Mouse (Mus musculus) embryonic stem cell, embryonic (primary cell): Measurements from ENCODE around the gene Gm20388.

Experiments used
- CTCF ChIA-PET, 4 experiments: fragments of 300-600 bp in 2 of 4; fragments of 350-600 bp in 2 of 4; sonication (Branson Sonifier 250); formaldehyde crosslinking; loops; one replicate each; lab custom pipeline; 2022; ENCODE audit warnings: inconsistent platforms in 2 of 4; lab: Charles Lee
- POLR2A ChIA-PET, 4 experiments: fragments of 300-600 bp in 2 of 4; fragments of 350-600 bp in 2 of 4; sonication (Branson Sonifier 250); formaldehyde crosslinking; loops; one replicate each; lab custom pipeline; 2022; ENCODE audit warnings: antibody characterized with exemption in 4 of 4, inconsistent platforms in 1 of 4; lab: Charles Lee

Gene Gm20388

DNA sequence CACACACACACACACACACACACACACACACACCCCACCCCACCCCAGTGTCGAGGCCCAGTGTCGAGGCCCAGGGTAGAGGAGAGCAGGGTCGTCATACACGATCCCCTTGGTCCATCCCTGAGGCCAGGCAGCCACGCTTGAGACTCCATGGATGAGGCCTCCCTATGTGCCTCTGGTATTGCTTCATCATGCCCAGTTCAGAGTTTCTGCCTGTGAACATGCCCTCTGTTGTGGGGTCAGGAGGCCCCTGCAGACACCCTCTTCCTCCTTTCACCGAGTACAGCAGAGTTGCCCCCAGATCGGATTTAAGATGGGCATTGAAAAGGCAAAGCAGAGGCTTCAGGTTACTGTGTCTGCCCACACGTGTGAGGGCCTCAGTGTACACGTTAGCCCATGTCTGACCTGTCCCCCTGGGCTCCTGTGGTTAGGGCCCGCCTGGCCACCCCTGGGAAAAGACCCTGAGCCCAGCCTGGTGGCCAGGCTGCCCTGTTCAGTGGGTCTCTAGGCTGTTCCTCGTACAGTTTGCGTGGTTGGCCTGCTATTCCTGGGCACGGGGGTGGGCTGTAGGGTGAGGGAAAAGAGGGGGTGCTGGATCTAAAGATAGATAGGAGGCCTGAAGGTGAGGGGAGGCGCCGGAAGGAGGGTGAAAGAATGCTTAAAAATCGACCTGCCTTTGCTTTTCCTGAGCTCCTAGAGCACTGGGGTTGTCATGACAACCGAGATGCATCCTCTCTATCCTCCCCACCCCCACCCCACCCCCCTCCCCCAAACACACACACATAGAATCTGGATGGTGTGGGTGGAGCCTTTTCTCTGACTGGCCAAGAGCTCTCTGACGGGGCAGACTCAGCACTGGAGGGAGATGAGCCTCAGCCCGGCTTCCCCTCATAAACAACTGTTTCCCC, 1860.5 kb downstream of the Gm20388 start:
- CTCF ChIA-PET: interaction anchor here in 3 of 4 experiments (0.7 to 1.4 kb wide), 6 partner anchors 14 to 240 kb away, joined by 3 to 7 read pairs (median 3); no protein-coding TSS in a partner anchor
- POLR2A ChIA-PET: interaction anchor here in 2 of 4 experiments (0.7 to 1.7 kb wide), 3 partner anchors 16 to 80 kb away, joined by 3 to 6 read pairs (median 3); no protein-coding TSS in a partner anchor

DNA sequence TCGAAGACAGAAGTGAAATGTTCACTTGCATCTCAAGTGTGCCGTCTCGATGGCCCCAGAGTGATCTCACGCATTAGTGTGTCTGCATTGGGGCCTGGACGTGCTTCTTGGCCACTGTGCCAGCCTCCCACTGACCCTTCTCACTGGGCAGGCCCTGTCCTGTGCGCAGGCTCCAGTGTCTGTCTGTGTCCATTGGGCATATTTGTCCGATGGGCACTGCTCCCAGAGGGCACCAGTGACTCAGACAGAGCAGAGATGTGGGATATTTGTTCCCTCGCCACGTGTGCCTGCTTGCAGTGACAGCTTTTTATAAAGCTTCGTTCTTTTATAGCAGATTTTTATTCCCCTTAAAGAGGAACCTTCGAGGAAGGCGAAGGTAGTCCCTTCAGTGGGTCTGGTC, 1863.2 kb downstream of the Gm20388 start:
- ChIA-PET CTCF (interaction anchor here in 1 of 4 experiments (0.6 kb wide), 1 partner anchor 10 kb away, joined by 3 read pairs; no protein-coding TSS in a partner anchor), POLR2A (interaction anchor here in 1 of 4 experiments (0.6 to 1.0 kb wide), 2 partner anchors 9 to 34 kb away, joined by 3 to 4 read pairs; no protein-coding TSS in a partner anchor)

DNA sequence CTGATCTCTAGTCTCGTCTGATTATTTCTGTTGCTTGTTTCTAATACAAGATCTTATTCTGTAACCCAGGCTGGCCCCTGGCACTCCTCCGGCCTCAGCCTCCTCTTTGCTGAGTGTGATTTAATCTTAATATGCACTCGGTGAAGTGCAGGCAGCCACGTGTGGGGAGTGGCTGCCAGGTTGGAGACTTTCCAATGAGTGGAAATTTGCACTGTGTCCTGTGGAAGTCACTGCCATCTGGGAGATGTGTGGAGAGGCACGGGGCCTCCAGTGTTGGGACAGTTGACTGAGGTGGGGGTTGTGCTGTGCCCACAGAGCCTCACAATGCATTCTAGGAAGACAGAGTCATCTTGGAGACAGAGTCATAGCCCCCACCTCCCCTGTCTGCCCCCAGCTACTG, 1871.9 kb downstream of the Gm20388 start:
- CTCF ChIA-PET: interaction anchor here in 1 of 4 experiments (0.5 kb wide), 1 partner anchor 369 kb away, joined by 4 read pairs; no protein-coding TSS in a partner anchor
- POLR2A ChIA-PET: interaction anchor here in 1 of 4 experiments (1.5 kb wide), 1 partner anchor 10 kb away, joined by 5 read pairs; no protein-coding TSS in a partner anchor

DNA sequence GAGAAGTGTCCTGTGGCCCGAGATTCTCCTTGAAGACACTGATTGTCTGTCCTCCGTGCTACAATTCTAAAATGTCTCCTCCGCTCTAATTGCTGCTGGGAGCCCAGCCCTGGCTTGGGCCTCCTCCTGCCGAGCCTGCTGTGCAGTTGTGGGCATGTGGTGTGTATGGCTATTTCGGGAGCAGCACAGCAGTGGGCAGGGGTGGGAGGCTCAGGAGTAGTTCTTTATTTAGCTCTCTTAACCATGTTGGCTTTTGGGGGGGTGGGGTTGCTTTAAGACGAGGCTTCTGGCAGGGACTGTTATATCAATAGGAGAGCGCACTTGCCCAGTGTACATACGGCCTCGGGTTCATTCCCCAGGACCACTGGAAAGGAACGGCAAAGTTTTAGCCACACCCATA, 1875.9 kb downstream of the Gm20388 start:
- ChIA-PET CTCF (interaction anchor here in 1 of 4 experiments (0.8 kb wide), 1 partner anchor 178 kb away, joined by 3 read pairs; no protein-coding TSS in a partner anchor), POLR2A (interaction anchor here in 1 of 4 experiments (0.7 to 1.6 kb wide), 4 partner anchors 10 to 120 kb away, joined by 3 to 4 read pairs (median 4); no protein-coding TSS in a partner anchor)

DNA sequence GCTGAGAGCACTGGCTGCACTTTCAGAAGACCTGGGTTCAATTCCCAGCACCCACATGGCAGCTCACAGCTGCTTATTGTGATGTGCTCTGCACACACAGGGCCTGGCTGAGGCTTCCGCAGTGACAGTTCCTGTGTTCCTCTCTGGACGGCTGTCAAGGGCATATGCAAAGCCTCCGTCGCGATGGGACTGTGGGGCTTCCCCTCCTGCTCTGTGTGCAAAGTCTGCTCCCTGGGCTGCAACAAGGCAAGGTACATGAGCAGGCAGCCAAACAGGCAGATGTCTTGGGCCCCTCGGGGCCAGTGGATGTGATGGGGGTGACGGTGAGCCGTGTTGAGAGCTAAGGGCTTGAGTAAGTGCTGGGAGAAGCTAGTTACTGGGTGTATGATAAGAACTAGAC, 1878.1 kb downstream of the Gm20388 start:
- CTCF ChIA-PET: interaction anchor here in 1 of 4 experiments (0.7 kb wide), 1 partner anchor 35 kb away, joined by 3 read pairs; no protein-coding TSS in a partner anchor
- POLR2A ChIA-PET: interaction anchor here in 1 of 4 experiments (1.0 to 1.3 kb wide), 4 partner anchors 10 to 27 kb away, joined by 3 to 4 read pairs (median 4); no protein-coding TSS in a partner anchor

DNA sequence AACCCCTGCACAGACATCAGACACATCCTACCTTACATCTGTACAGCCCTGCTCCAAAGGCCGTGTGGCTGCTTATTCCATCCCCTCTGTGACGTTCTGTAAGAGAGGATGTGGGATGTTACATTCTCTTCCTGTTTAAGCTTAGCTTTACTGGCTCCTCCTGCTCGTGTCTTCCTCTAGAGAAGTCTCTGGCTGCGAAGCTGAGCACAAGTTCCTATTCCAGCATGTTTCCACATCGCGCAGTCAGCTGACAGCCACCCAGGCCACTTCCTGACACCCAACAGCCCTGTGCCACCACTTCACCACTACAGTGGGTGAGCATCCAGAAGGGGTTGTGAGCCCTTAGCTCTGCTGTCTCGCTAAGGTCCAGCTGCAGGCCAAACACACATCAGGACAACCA, 1881.5 kb downstream of the Gm20388 start:
- ChIA-PET CTCF (interaction anchor here in 3 of 4 experiments (0.6 to 1.2 kb wide), 4 partner anchors 41 to 905 kb away, joined by 3 to 6 read pairs (median 3); no protein-coding TSS in a partner anchor), POLR2A (interaction anchor here in 2 of 4 experiments (1.1 to 1.6 kb wide), 5 partner anchors 8 to 113 kb away, joined by 3 to 5 read pairs (median 3); no protein-coding TSS in a partner anchor)

DNA sequence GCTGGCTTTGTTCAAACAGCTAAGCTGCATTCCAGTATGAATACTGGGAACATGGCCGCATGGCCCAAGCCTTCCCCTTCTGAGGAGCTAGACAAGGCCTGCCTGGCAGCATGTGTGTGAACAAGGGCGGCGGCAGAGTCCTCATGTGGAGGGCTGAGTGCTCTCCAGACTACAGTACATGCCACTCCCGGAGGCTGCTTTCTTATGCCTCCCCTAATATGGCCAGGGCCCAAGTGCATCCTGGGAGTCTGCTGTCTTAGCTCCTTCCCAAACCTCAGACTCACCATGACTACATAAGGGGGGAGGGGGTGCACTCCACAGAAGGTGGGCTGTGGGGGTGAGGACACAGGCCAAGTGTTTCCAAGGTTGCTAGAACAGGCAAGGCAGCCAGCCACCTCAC, 1882.0 kb downstream of the Gm20388 start:
- POLR2A ChIA-PET: interaction anchor here in 3 of 4 experiments (1.0 to 1.6 kb wide), 6 partner anchors 8 to 112 kb away, joined by 3 to 5 read pairs (median 3); no protein-coding TSS in a partner anchor
- CTCF ChIA-PET: interaction anchor here in 2 of 4 experiments (0.8 to 1.2 kb wide), 3 partner anchors 41 to 185 kb away, joined by 3 to 6 read pairs (median 3); no protein-coding TSS in a partner anchor

DNA sequence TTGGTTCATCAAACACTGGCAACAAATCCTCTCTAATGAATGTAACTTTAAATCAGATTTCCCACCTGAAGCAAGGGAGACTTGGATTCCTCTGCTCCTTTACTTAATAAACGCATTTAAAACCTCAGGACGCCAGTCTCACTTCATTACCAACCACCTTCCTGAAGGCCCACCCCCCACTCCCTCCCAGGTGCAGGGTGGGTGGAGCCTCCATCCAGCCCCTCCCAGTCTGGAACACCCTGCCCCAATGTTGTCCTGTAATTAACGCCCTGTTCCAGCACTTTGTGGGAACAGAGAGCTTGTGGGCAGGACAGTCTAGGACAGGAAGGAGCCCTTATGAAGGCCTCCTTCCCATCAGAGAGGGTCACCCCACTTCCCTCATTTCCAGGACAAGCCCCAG, 1883.5 kb downstream of the Gm20388 start:
- POLR2A ChIA-PET: interaction anchor here in 3 of 4 experiments (0.6 to 1.3 kb wide), 5 partner anchors 31 to 97 kb away, joined by 3 to 4 read pairs (median 3); no protein-coding TSS in a partner anchor

DNA sequence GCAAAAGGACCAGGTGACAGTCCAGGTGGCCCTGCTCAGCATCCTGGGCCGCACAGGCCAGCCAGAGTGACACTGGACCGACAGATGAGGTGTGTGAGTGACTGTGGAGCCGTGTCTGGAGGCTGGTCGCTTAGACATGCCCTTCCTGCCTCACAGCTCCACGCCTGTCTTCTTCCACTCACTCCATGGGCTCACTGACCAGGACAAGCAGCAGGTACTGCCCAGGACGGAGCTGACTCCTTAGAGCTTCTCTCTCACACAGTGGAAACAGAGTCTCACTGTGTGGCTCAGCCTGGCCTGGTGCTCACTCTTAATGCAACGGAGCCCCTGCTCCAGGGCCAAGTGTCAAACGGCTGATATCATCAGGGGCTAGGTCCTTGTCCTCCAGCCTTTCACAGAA, 1884.8 kb downstream of the Gm20388 start:
- CTCF ChIA-PET: interaction anchor here in 3 of 4 experiments (0.6 kb wide), 3 partner anchors 12 to 101 kb away, joined by 3 to 5 read pairs (median 3); no protein-coding TSS in a partner anchor

More for the DNA sequence above, 1883.5 kb downstream of the Gm20388 start:
- CTCF ChIA-PET: interaction anchor here in 1 of 4 experiments (0.9 to 1.0 kb wide), 2 partner anchors 38 to 43 kb away, joined by 3 read pairs; no protein-coding TSS in a partner anchor

DNA sequence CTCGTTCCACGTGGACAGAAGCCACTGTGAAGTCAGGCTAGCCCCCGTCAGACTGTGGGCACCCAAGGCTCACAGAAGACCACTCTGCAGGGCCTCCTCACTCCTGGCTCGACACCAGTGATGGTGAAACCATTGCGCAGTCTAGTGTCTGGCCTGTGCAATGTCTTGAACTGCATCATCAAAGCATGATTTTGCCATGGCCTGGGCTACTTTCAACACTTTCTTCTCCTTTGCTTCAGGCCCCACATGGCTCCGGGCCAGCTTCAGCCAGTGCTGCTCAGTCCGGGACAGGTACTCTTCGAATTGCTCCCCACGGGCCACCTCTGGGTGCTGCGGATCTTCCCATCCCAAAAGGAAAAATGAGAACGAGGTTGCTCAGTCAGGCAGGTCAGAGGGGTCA, 1885.8 kb downstream of the Gm20388 start:
- ChIA-PET CTCF (no interaction called here), POLR2A (interaction anchor here in 1 of 4 experiments (1.0 to 1.2 kb wide), 2 partner anchors 10 to 244 kb away, joined by 3 to 4 read pairs; no protein-coding TSS in a partner anchor)

More for the DNA sequence above, 1884.8 kb downstream of the Gm20388 start:
- POLR2A ChIA-PET: interaction anchor here in 2 of 4 experiments (0.9 to 1.3 kb wide), 2 partner anchors 11 to 35 kb away, joined by 3 read pairs; no protein-coding TSS in a partner anchor

DNA sequence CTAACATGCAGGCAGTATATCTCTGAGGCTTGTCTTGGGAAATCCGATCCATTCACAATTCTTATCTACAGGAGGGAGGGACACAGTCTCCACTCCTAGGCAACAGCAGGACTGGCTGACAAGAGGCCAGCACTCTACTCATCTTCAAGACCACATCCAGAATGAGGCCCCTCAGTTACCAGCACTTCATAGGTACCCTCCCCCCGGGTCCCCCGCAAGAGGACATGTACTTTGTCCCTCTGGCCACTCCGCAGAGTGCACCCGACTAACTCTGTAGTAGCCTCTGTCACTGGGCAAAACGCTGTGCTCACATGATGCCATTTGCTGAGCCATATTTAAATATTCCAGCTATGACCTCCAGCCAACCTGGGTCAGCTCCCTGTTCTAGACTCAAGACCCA, 1887.8 kb downstream of the Gm20388 start:
- CTCF ChIA-PET: interaction anchor here in 1 of 4 experiments (0.6 kb wide), 1 partner anchor 373 kb away, joined by 3 read pairs; no protein-coding TSS in a partner anchor
- POLR2A ChIA-PET: interaction anchor here in 1 of 4 experiments (1.4 kb wide), 1 partner anchor 10 kb away, joined by 3 read pairs; no protein-coding TSS in a partner anchor

DNA sequence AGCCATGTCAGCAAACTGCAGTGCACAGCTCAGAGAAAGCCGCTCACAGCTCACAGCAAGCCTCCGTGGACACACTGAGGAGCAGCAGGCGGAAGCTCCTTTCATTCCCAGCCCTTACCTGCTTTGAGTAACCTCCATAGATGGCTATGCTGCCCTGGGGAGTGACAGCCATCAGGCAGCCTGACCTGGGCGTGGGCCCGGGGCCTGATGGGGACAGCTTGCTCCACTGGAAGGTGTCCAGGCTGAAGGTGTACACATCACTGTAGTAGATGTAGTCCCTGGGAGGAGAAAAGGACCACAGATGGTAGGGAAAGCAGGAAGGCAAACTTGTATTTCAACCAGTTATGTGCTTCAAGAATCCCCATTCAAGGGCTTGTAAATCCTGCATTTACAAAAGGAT, 1894.2 kb downstream of the Gm20388 start:
- ChIA-PET POLR2A (interaction anchor here in 2 of 4 experiments (0.7 to 1.5 kb wide), 5 partner anchors 10 to 25 kb away, joined by 3 to 6 read pairs (median 4); no protein-coding TSS in a partner anchor), CTCF (interaction anchor here in 2 of 4 experiments (0.6 to 0.7 kb wide), 2 partner anchors 197 to 323 kb away, joined by 3 to 4 read pairs; no protein-coding TSS in a partner anchor)

DNA sequence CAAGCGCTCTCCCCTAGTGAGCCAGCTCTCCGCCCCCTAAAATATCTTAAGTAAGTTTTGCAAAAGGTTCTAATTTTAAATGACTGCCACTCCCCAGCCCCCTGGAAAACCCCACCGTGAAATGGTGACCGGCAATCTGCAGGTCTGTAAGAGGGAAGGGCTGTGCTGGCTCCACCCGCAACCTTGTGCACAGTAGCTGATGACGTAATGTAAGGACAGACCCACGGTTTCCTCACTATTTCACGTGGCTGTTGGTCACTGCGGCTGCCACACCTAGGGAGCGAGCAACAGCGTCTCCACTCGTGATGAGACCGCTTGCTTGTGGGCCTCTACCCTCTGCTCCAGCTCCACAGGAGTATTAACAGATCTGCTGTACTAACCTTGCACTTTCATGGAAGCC, 1895.5 kb downstream of the Gm20388 start:
- ChIA-PET CTCF (interaction anchor here in 1 of 4 experiments (0.8 to 1.0 kb wide), 2 partner anchors 44 to 119 kb away, joined by 4 read pairs; no protein-coding TSS in a partner anchor), POLR2A (interaction anchor here in 3 of 4 experiments (0.6 to 1.6 kb wide), 11 partner anchors 8 to 352 kb away, joined by 3 to 14 read pairs (median 3); partner anchors contain the start of gene Klhdc4 (in 1 of the 3))

DNA sequence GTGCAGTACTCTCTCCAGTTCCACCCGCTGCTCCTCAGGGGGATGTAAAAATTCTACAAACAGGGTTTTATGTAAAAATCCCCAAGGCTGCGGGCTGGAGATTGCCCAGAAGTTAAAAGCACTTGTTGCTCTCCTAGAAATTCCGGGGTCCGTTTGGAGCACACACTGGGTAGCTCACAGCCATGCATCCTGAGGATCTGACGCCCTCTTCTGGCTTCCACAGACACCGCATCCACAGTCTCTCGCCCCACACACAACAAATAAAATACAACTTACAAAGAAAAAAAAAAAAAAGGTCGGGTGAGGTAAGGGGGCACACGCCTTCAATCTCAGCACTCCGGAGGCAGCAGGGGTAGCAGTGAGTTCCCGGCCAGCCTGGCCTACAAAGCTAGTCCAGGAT, 1897.4 kb downstream of the Gm20388 start:
- ChIA-PET POLR2A (interaction anchor here in 3 of 4 experiments (0.7 to 1.8 kb wide), 6 partner anchors 9 to 53 kb away, joined by 3 to 7 read pairs (median 3); no protein-coding TSS in a partner anchor), CTCF (interaction anchor here (0.6 to 1.8 kb wide), 21 partner anchors 8 to 1229 kb away, joined by 3 to 7 read pairs (median 4); no protein-coding TSS in a partner anchor)

DNA sequence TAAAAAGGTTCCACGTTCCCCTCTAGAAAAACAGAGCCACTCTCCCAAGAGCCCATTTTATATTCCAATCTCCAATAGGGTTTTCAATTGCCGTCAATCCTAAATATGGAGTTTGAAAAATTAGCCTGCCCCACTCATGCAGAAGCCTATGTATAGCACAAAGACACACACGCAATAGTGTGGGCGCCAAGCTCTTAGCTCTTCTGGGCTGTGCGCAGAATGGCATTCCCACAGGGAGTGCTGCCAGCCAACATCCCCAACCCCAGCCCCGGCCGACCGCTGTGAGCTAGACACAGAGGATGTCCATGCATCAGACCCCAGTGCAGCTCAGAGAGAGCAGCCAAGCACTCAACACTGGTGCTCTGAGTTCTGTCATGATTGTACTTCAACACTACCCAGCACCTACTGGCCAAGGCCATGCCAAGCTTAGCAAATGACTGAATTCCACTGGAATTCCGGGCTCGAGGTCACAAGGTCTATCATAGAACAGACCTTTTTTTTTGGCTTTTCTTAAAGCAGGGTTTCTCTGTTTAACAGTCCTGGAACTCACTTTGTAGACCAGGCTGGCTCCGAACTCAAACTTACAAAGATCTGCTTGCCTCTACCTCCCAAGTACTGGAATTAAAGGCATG, 1899.0 kb downstream of the Gm20388 start:
- ChIA-PET CTCF (interaction anchor here in 2 of 4 experiments (0.7 to 1.8 kb wide), 4 partner anchors 32 to 202 kb away, joined by 3 to 5 read pairs (median 4); no protein-coding TSS in a partner anchor), POLR2A (interaction anchor here in 2 of 4 experiments (0.6 to 0.8 kb wide), 2 partner anchors 100 to 163 kb away, joined by 3 to 4 read pairs; no protein-coding TSS in a partner anchor)

DNA sequence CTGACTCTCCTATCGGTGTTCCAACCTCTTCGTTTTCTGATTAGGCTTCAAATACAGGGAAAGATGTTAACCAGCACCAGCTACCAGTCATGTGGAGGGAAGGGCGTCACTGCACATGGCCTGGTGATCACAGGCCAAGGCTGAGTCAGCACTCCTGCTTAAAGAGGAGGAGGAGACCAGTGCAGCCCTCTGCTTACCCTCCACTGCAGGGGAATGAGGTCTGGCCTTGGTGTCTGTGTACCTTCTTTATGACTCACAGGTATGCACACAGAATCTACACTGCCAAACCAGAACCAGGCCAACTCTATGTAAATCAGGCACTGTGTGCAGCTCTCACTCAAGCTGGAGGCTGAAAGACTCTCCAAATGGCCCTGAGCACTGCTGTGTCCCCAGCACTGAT, 1900.9 kb downstream of the Gm20388 start:
- POLR2A ChIA-PET: interaction anchor here in 2 of 4 experiments (0.6 to 1.5 kb wide), 5 partner anchors 9 to 1132 kb away, joined by 3 to 4 read pairs (median 3); partner anchors contain the start of gene Klhdc4 (in 1 of the 2)
- CTCF ChIA-PET: no interaction called here
